Mouse (Mus musculus): ENCODE measurements at regions not wholly inside any gene's neighbourhood (a gene's known extent, or its start where the extent isn't known, plus 50 kb on each side); places are given as distances from the start of the nearest gene placed in this dataset.

DNA sequence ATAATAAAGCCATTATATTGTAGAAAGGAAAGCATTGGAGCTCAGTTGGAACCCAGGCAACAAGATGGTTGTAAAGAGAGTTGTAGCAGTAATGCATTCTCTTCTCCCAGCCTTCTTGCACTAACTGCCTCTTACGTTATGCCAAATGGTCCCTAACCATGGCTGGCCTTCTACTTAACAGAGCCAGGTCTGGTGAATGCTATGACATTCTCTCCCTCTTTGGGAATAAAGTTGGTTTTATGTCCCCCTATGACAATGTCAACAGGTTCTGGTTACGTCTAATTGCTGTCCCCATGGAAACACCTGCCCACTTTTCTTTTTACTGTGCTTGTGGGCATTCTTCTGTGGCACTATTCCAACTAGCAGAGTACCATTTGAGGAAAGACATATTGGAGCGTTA, 126.4 kb upstream of the Npvf start:
- no peak for DNase-seq (ENCODE audit: low read depth)

GRCm38 (mm10) chr6:50781271-50781670, 127.0 kb upstream of the Npvf start:
- no peak for DNase-seq (ENCODE audit: low read depth)

- DNase-seq (ENCODE audit: low read depth), result no peak
Observed at GRCm38 (mm10) chr6:50782221-50782620, 128.0 kb upstream of the Npvf start.

DNA sequence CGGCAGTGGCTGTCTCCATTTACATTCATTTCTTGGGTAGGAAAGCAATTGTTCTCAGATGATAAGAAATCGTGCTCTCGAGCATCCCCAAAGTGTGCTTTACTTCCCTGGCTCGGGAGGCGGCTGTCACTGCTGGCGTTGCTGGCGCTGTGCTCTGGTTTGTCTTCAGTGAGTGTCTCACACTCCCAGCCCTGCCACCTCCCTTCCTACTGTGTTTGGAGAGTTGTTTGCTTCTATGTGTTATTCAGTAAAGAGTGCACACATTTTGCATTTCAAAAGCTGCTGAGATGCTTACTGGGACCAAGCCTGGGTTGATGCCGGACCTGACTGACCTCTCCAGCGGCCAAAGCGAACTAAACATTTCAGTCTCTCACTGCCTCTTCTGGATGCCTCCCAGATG, 129.3 kb upstream of the Npvf start:
- no peak for DNase-seq (ENCODE audit: low read depth)

GRCm38 (mm10) chr6:50784381-50784780, 130.1 kb upstream of the Npvf start:
- no peak for DNase-seq (ENCODE audit: low read depth)

DNA sequence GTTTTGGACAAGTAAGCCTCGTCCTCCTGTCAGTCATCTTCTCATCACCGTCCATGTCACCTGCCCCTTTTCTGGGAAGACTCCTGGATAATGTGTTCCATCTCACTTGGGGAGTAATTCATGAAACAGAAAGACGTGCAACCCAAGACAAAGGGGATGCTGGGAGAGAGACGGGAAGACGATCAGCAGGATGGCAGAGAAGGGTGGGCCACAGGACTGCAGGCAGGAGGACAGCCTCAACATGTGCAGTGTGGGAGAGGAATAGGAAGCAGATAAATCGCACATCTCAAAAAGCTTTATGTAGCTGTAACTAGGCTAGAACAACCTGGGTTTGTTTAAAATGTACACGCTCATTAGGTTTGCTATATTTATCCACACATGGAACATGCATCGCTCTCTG, 133.4 kb upstream of the Npvf start:
- no peak for DNase-seq (ENCODE audit: low read depth)

DNA sequence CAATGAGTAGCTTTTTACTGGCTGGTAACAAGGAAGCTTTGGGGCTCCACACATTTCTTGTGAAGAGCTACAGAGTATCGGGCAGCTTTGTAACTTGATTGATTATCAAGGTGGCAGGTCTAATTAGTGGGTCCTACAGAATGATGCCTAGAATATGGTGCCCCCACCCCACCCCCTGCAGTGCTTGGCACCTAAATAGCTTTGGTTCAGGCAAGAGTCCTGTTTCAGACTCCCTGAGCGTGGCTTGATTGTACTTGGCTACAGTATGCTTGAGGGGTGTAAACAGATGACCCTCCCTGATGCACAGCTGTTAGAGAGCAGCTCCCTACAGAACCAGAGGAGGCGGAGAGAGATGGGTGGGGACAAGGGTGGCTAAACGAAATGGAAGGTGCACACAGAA, 145.7 kb upstream of the Npvf start:
- no peak for DNase-seq (ENCODE audit: low read depth)

- DNase-seq (ENCODE audit: low read depth), result no peak
Observed at GRCm38 (mm10) chr6:50802956-50803355, 148.7 kb upstream of the Npvf start.

DNA sequence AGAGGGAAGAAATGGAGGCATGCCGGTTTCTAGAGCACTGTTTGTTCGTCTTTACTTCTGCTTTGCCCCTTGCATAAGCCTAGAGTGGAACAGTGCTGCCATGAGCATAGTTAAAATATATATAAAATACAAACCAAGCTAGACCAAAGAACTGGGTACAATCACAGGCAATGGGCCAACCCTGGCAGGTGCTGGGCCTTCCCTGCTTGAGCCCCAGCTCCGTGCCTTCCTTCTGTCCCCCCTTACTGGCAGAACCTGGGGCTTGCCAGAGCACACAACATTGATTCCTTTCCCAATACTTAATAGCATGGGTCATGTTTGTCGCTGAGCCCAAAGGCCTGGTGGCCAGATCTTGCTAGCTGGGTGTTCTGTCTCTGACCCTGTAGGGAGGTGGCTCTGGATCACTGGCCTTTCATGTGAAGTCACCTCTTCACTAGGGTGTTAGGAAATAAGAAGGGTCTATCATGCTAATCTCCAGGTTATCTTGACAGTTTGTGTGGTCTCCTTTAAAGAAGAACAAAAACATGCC, 150.3 kb upstream of the Npvf start:
- no peak for DNase-seq (ENCODE audit: low read depth)

DNA sequence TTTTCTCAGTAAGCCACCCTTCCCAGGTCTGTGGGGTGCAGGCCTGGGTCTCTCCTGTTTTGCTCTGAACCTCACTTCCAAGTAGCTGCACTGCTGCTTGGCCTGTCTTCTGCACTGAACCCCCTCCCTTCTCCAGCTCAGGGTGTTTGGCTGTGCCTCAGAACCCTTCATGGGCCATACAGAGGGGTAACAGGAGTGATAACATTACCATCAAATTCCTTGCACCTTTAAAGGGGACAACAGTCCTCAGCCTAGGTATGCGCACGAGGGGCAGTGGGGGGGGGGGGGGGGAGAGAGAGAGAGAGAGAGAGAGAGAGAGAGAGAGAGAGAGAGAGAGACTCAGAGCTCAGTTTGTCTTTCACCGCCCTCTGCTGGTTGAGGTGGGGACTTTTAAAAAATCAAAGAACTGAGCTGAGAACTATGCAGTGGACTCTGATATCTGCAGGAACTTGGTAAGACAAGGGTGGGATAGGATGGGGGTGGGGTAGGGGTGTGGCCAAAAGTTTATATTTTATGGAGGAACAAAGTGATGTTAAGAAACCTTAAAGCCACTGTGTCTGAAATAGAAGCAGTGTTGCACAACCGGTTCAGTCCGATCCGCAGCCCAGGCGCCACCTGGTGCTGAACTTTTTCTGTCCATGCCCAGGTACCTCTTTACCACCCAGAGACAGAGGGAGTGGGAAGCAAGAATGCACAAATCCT, 152.3 kb upstream of the Npvf start:
- DNase-seq (ENCODE audit: low read depth), result peak; percentile 39

DNA sequence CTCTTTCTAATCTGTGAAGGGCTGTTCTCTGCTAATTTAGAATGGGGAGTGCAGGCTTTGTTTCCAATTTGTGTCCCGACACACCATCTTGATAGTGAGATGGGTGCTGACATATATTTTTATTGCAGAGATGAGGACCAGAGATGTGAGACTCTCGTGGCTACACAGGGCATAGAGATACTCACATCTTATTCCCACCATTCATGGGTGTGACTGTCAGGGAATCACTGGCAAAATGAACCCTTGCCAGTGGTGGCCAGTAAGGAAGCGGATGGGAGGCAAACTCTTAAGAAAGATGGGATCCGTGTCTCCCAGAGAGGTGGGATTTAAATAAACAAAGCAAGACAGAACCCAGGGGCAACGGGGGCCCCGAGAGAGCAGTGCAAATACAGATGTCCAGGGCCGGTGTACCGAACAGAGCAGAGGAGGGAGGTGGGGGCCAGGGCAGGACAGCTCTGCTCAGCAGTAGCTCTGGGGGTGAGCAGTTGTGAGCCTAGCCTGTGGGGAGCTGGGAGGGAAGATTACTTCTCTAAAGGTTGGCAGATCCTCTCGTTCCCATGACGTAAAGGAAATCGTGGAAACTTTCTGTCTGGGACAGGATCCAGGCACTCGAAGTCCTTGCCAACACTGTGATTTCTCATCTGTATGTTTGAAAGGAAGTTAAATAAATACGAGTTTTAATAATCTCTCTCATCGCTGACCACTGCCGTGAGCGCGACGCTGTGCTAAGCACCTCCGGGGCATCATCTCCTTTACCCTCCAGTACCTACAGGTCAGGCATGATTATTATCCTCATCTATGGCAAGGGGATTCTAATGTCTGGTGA, 153.2 kb upstream of the Npvf start:
- peak; percentile 5 for DNase-seq (ENCODE audit: low read depth)

- DNase-seq (ENCODE audit: low read depth), result peak; percentile 61
Observed at GRCm38 (mm10) chr6:50808126-50808525, 153.9 kb upstream of the Npvf start.

DNA sequence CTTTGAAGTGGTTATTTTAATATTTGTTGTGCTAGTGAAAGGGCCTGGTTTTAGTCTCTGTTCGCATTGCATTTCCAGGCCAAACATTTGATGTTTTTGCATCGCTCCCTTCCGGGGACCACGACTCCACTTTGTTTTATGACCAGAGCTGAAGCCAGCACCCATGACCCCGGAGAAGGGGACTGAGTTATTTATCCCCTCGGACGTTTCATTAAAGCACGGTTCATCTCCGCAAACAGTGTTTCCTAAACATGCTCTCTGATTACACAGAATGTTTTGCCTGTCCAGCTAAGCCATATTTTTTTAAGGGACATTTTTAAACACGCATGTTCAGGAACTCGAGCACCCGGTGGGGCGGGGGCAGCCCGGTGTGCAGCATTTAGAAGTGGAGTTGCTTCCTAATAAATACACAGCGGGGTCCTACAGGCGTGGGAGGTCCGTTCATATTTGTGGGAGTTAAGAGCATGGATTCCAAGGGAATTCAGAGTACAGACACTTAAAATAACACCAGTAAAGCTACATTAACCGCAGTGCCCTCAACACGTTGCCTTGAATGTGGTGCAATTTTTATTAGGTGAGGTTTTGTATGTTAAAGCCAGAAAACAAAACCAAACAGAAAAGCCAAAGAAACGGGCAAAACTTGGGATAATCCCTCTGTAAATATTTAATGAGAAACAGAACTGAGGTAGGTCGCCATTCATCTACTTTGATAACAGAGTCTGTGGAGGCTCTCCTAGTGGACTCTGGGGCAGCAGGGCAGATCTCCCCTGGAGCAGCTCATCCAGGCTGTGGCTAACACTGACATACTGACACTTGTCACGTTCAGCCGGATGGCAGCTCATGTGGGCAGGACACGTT, 154.8 kb upstream of the Npvf start:
- DNase-seq (ENCODE audit: low read depth), result no peak

DNA sequence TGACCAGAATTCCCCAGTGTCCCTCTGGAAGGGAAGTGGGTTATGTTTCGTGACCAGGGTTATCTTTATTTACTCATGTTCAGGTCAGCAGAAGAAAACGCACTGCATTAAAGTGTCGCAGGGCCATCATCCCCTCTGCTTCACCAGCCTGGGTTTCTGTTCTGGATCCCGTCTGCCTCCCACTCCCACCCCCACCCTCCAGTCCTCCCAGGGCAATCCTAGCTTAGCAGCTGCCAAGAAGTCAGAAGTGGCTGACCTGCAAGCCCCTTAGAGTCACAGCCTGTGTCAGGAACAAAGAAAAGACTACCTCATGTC, 155.4 kb upstream of the Npvf start:
- no peak for DNase-seq (ENCODE audit: low read depth)

DNA sequence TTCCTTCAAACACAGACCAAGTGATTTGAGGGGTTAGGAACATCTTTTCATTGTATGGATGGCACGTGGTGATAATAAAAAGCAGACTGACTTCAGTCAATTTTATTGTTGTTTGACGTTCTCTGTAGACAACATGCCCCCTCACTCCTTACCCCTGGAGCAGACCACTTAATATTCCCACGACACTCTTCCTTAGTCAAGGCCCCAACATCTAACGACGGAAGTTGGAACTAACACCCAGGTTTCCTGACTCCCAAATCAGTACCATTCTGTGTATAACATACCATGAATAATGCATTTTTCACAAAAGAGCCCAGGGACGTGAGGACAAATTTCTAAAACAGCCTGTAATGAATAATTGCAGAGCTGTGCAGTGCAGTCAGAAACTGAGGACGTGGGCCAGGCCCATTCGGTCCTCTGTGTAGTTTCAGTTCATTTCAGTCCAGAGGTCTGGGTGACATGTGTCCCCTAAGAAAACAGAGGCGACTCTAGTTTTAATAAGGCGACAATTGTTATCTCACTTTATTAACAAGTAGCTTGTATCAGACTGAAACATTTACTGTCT, 160.8 kb upstream of the Npvf start:
- no peak for DNase-seq (ENCODE audit: low read depth)

- no peak for DNase-seq (ENCODE audit: low read depth)
Observed at GRCm38 (mm10) chr6:50815579-50815978, 161.3 kb upstream of the Npvf start.

- DNase-seq (ENCODE audit: low read depth), result no peak
Observed at GRCm38 (mm10) chr6:50817430-50817829, 163.2 kb upstream of the Npvf start.

GRCm38 (mm10) chr6:50818433-50818832, 164.2 kb upstream of the Npvf start:
- DNase-seq (ENCODE audit: low read depth), result no peak

GRCm38 (mm10) chr6:50818891-50819541, 164.8 kb upstream of the Npvf start:
- DNase-seq (ENCODE audit: low read depth), result no peak

DNA sequence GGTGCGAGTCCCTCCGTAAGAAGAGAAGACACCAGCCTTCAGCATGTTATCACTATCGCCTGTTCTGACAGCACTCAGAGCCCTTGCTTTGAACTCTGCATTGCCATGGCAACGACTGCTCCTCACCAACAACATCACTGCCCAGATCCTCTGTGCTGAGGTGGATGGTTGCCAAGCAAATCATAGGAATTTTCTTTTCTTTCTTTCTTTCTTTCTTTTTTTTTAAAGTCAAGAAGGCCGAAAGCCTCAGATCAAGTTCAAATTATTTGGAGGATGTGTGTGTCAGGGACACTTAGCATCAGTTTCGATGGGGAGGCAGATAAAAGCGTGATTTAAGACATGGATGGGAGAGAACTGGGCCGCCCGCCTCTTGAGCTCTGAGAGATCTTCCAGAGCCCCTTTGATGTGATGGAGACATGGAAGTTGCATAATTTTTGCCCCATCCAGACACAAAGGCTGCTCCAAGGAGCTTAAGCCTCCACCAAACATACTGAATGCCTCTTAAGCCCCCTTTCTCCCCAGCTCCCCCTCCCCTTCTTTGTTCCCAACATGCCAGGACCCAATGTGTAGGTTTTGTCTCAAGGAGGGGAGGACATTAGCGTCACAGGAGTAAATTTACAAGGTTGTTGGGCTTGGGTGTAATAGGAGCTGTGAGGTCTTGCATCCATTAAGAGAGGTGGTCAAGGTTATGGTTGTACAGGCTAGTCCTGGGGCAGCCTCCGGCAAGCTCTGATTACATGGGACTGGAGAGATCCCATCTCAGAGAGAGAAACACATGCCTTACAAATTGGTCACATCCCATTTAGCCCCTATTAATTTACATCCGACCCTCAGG, 167.4 kb upstream of the Npvf start:
- DNase-seq (ENCODE audit: low read depth), result no peak

Data from naive thymus-derived CD4-positive, alpha-beta T cell, adult 2 months (primary cell).